Mouse (Mus musculus) forebrain, embryonic 13.5 days (tissue): ENCODE measurements at regions not wholly inside any gene's neighbourhood (a gene's known extent, or its start where the extent isn't known, plus 50 kb on each side); places are given as distances from the start of the nearest gene placed in this dataset.

Experiments used
- ATAC-seq: fragments of 200-750 bp; cut with Nextera tagmentation; 2 replicates; pipeline ENCODE4 v1.8.0; 2017
- H3K27ac ChIP-seq: fragments of 300-500 bp; sonication (generic); 2 replicates; pipeline ENCODE4 v1.5.1; 2015; ENCODE audit warnings: inconsistent platforms, mild to moderate bottlenecking, moderate library complexity
- H3K27me3 ChIP-seq: fragments of 300-500 bp; sonication (generic); 2 replicates; pipeline ENCODE4 v1.6.1; 2015; ENCODE audit warnings: mild to moderate bottlenecking, inconsistent platforms
- H3K36me3 ChIP-seq: fragments of 300-500 bp; sonication (generic); 2 replicates; pipeline ENCODE4 v1.6.1; 2015; ENCODE audit warnings: mild to moderate bottlenecking, inconsistent platforms; ENCODE audit not compliant: poor library complexity, severe bottlenecking
- H3K4me1 ChIP-seq: fragments of 300-500 bp; sonication (generic); 2 replicates; pipeline ENCODE4 v1.6.1; 2015; ENCODE audit warnings: inconsistent platforms
- H3K4me2 ChIP-seq: fragments of 300-500 bp; sonication (generic); 2 replicates; pipeline ENCODE4 v1.6.1; 2015; ENCODE audit warnings: inconsistent platforms, mild to moderate bottlenecking, moderate library complexity
- H3K4me3 ChIP-seq: fragments of 300-500 bp; sonication (generic); 2 replicates; pipeline ENCODE4 v1.5.1; 2015; ENCODE audit warnings: mild to moderate bottlenecking, inconsistent platforms
- H3K9ac ChIP-seq: fragments of 300-500 bp; sonication (generic); 2 replicates; pipeline ENCODE4 v1.6.1; 2015; ENCODE audit warnings: mild to moderate bottlenecking, inconsistent platforms
- H3K9me3 ChIP-seq: fragments of 300-500 bp; sonication (generic); replicated peaks from 2 replicates; pipeline ENCODE4 v1.6.1; 2016; ENCODE audit warnings: inconsistent platforms
- WGBS: fragments of 180-500 bp; shearing (Covaris S2); methylation state at CpG from one replicate; pipeline ENCODE4 v1.1.7; 2015; 5-methylcytosine and 5-hydroxymethylcytosine counted together

DNA sequence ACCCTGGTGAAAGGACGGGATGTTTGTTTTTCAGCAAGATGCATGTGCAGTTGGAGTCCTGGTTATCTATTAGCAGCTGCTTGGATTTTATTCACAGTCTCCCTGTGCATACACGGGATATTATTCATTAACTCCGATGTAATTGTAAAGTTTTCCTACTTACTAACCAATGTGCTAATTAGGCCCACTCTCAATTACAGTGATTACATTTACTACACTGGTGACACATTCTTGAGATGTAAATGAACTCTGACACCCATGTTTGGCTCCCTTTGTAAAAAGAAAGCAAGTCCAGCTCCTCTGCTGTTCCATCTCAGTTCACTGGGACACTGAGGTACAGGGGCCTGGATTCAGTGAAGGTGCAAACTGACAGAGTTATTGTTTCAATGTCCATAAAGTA, 526.1 kb upstream of the Gria3 start:
- Histone ChIP-seq H3K36me3 (no peaks in the 10 kb centered on the region), H3K4me1 (no peaks in the 10 kb centered on the region), H3K9me3 (no peaks in the 10 kb centered on the region), H3K27me3 (no peaks in the 10 kb centered on the region), H3K27ac (no peak overlapping the region), H3K4me2 (no peak overlapping the region), H3K4me3 (no peak overlapping the region), H3K9ac (no peak overlapping the region)
- ATAC-seq, result peak; percentile 50
- 44% methylated on average over 3 of the region's 3 CpGs for WGBS

GRCm38 (mm10) chrX:40920445-40920844, 480.2 kb upstream of the Gria3 start:
- Histone ChIP-seq H3K9ac (no peak overlapping the region), H3K36me3 (no peaks in the 10 kb centered on the region), H3K9me3 (no peaks in the 10 kb centered on the region), H3K4me2 (no peak overlapping the region), H3K4me1 (no peaks in the 10 kb centered on the region), H3K4me3 (no peak overlapping the region), H3K27me3 (no peaks in the 10 kb centered on the region), H3K27ac (no peak overlapping the region)
- WGBS, result 89% methylated on average over 2 of the region's 2 CpGs
- ATAC-seq, result no peak
